Mouse (Mus musculus): ENCODE results near the gene Arhgef15.

GRCm38 (mm10) chr11:68907251-68907650, 50.0 kb downstream of the Arhgef15 start:
- TF ChIP-seq USF1 (IDR thresholded peaks at IDR 0.05; ENCODE audit: low read depth), result no peak
- TF ChIP-seq CTCF (IDR thresholded peaks at IDR 0.05; ENCODE audit: control insufficient read depth, insufficient read depth, insufficient read length), result no peak
- TF ChIP-seq MAX (IDR thresholded peaks at IDR 0.05), result no peak
- no peak for TF ChIP-seq FOSL1 (IDR thresholded peaks at IDR 0.05; ENCODE audit: insufficient read depth, low read length, poor library complexity, severe bottlenecking)
- no peak for TF ChIP-seq MYOG (IDR thresholded peaks at IDR 0.05; ENCODE audit: control insufficient read depth, extremely low read depth, insufficient read length)
